Mouse (Mus musculus) heart, adult 2 months (tissue): ENCODE results near the gene Scamp4. TPM values are rescaled to one million over a fixed set of nuclear protein-coding genes. Genes with fewer than 3 reads are reported as not detected.

Experiments used
- DNase-seq, 2 experiments: peaks; one replicate each; pipeline ENCODE4 v3.0.0; 2021
- H3K27ac ChIP-seq: fragments of 200-600 bp; 2 replicates; pipeline ENCODE4 v1.8.1; 2022
- H3K27me3 ChIP-seq: fragments of 200-500 bp; 2 replicates; pipeline ENCODE4 v1.6.1; 2012; ENCODE audit warnings: mild to moderate bottlenecking, low read length, inconsistent platforms, mixed read lengths; ENCODE audit not compliant: control insufficient read depth, insufficient read depth
- H3K36me3 ChIP-seq: fragments of 200-500 bp; 2 replicates; pipeline ENCODE4 v1.6.1; 2012; ENCODE audit warnings: low read length, inconsistent platforms; ENCODE audit not compliant: control insufficient read depth, insufficient read depth
- H3K4me1 ChIP-seq: fragments of 200-500 bp; 2 replicates; pipeline ENCODE4 v1.6.1; 2011; ENCODE audit warnings: low read length; ENCODE audit not compliant: control insufficient read depth, insufficient read depth
- H3K4me3 ChIP-seq: fragments of 200-600 bp; 2 replicates; pipeline ENCODE4 v1.8.1; 2022
- H3K79me2 ChIP-seq: fragments of 200-500 bp; replicated peaks from 2 replicates; pipeline ENCODE4 v1.6.1; 2012; ENCODE audit warnings: mild to moderate bottlenecking, inconsistent platforms, low read length, moderate library complexity, mixed read lengths; ENCODE audit not compliant: control insufficient read depth, insufficient read depth
- H3K9ac ChIP-seq: fragments of 200-500 bp; 2 replicates; pipeline ENCODE4 v1.6.1; 2012; ENCODE audit warnings: low read depth, mild to moderate bottlenecking, control low read depth, inconsistent platforms, low read length, mixed read lengths
- CTCF ChIP-seq: fragments of 200-600 bp; IDR thresholded peaks from 2 replicates; pipeline ENCODE4 v1.8.1; 2022; ENCODE audit warnings: antibody characterized with exemption, mild to moderate bottlenecking, moderate library complexity
- EP300 ChIP-seq: fragments of 200-500 bp; IDR thresholded peaks from 2 replicates; pipeline ENCODE4 v1.6.1; 2011; ENCODE audit warnings: low read depth, low read length, control low read depth; ENCODE audit not compliant: insufficient read depth
- POLR2A ChIP-seq: fragments of 200-500 bp; IDR thresholded peaks from 2 replicates; pipeline ENCODE4 v1.6.1; 2011; ENCODE audit warnings: mild to moderate bottlenecking, low read depth, low read length, control low read depth; ENCODE audit not compliant: insufficient read depth
- WGBS: fragments of 180-500 bp; shearing (Covaris S2); methylation state at CpG from one replicate; pipeline ENCODE4 v1.1.7; 2018; 5-methylcytosine and 5-hydroxymethylcytosine counted together
- intact Hi-C: fragments of 180-260 bp; cut with DNase I; formaldehyde crosslinking; loops from one replicate; pipeline ENCODE4 v1.15.1; 2025
- polyA plus RNA-seq: library from polyadenylated mRNA; depleted of rRNA; stranded (reverse); fragments of >200 nt; gene quantifications from 2 replicates; pipeline ENCODE4 v1.2.3, GENCODE M21; 2012
- total RNA-seq, 2 experiments: library from RNA; stranded (reverse); gene quantifications; 2 replicates each; pipeline ENCODE4 v1.2.3; 2021

Scamp4 gene
- total and polyA plus RNA-seq, 3 experiments = 20.8 to 58.9 (median 26.9) TPM

DNA sequence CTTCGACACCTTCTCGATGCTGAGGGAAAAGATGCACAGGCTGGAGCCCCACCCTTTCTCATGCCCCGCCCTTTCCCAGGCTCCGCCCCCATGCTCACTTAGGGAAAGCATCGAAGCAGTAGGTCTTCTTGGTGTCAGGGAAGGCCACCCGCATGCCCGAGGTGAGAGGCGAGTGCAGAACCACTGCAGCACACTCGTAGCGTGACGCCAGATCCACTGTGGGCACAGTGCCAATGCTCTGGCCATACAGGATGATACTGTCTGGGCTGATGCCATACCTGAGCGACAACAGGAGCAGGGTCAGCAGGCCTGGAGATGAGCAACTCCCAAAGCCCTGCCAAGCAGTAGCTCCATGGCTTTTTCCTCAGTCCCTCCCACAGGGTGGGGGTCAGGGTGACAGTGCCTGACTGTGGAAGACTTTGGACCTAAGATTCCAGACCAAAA, 18.6 kb upstream of the Scamp4 start:
- Histone ChIP-seq H3K4me3 (no peak overlapping the region), H3K79me2 (peaks cover 5% of the 10 kb centered on the region; the same call in 1 of the 2 replicates), H3K36me3 (no peaks in the 10 kb centered on the region), H3K27me3 (no peaks in the 10 kb centered on the region), H3K9ac (no peak overlapping the region), H3K4me1 (peaks cover 23% of the 10 kb centered on the region), H3K27ac (peak overlapping the region; percentile 84)
- intact Hi-C loops = no loop called here
- TF ChIP-seq CTCF (no peak), POLR2A (no peak), EP300 (no peak)
- 31% methylated on average over 12 of the region's 12 CpGs for WGBS
- peak; percentile 38 to 42 for DNase-seq

DNA sequence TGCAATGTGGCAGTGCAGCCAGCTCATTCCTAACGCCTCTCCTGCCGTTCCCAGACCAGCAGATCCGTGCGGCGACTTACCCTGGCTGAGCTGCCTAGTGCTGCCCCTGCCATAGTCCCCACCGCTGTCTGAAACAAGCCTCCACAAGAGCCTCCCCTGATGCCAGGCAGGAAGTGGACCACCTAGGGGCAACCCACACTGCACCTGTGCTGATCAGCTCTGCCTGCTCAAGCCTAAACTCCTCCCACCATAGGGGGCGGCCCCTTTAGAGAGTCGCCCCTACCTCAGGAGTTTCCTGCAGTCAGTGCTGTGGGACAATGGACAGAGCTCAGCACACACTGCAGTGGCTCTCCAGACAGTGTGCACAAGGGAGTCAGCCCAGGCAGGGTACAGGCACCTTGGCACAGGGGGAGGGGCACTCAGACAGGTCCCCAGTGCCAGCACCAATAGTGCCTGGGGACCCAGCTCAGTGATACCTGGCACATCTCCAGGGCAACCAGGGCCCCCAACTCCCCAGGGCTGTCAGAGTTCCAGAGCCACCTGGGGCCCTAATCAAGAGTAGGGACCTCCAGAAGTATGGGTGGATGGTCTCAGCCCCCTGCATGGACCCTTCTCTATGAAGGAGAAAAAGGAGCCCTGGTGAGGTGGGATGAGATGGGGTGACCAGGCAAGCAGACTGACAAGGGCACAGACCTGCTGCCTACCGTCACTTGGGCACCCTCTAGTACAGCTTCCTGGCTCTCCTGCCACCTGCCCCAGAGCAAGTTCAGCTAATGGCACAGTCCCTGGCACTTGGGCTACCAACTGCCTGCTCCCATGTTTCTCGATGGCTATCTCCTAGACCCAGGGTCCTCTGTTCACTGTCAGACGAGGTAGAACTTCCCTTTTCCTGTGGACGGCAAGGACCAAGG, 17.8 kb upstream of the Scamp4 start:
- Histone ChIP-seq H3K27ac (peak overlapping the region; percentile 84), H3K36me3 (no peaks in the 10 kb centered on the region), H3K79me2 (peaks cover 5% of the 10 kb centered on the region; the same call in 1 of the 2 replicates), H3K4me1 (peaks cover 24% of the 10 kb centered on the region), H3K4me3 (no peak overlapping the region), H3K9ac (no peak overlapping the region; the same call in 1 of the 2 replicates), H3K27me3 (no peaks in the 10 kb centered on the region)
- TF ChIP-seq EP300 = no peak
- TF ChIP-seq CTCF = no peak
- no peak for TF ChIP-seq POLR2A
- intact Hi-C loops = no loop called here
- DNase-seq = peak in 1 of 2 experiments; percentile 23
- WGBS = 39% methylated on average over 12 of the region's 12 CpGs

GRCm38 (mm10) chr10:80585581-80585980, 17.1 kb upstream of the Scamp4 start:
- intact Hi-C loops = no loop called here
- H3K27me3 ChIP-seq = no peaks in the 10 kb centered on the region
- H3K36me3 ChIP-seq = no peaks in the 10 kb centered on the region
- H3K4me1 ChIP-seq = peaks cover 25% of the 10 kb centered on the region
- peak overlapping the region; percentile 37; the same call in 1 of the 2 replicates for H3K4me3 ChIP-seq
- no peak overlapping the region for H3K9ac ChIP-seq
- H3K79me2 ChIP-seq = peaks cover 5% of the 10 kb centered on the region; the same call in 1 of the 2 replicates
- WGBS = 82% methylated on average over 8 of the region's 8 CpGs
- no peak for TF ChIP-seq POLR2A
- no peak for TF ChIP-seq CTCF
- no peak for TF ChIP-seq EP300
- DNase-seq = no peak
- peak overlapping the region; percentile 84 for H3K27ac ChIP-seq

- WGBS = 78% methylated on average over 50 of the region's 51 CpGs
- peaks cover 25% of the 10 kb centered on the region for H3K4me1 ChIP-seq
- intact Hi-C loops = no loop called here
- TF ChIP-seq POLR2A (no peak), CTCF (no peak), EP300 (no peak)
- H3K36me3 ChIP-seq = no peaks in the 10 kb centered on the region
- peak overlapping the region; percentile 37 for H3K4me3 ChIP-seq
- DNase-seq = no peak
- peak overlapping the region; percentile 67 for H3K9ac ChIP-seq
- peaks cover 5% of the 10 kb centered on the region; the same call in 1 of the 2 replicates for H3K79me2 ChIP-seq
- H3K27ac ChIP-seq = peak overlapping the region; percentile 84
- H3K27me3 ChIP-seq = no peaks in the 10 kb centered on the region
These were observed 16.0 kb upstream of the Scamp4 start for GRCm38 (mm10) chr10:80586407-80587304.

GRCm38 (mm10) chr10:80587305-80587657, 15.4 kb upstream of the Scamp4 start:
- no peaks in the 10 kb centered on the region for H3K36me3 ChIP-seq

More at GRCm38 (mm10) chr10:80587305-80587657, 15.4 kb upstream of the Scamp4 start:
- intact Hi-C loops = no loop called here
- Histone ChIP-seq H3K4me3 (peak overlapping the region; percentile 37), H3K4me1 (peaks cover 25% of the 10 kb centered on the region), H3K79me2 (peaks cover 5% of the 10 kb centered on the region; the same call in 1 of the 2 replicates), H3K27me3 (no peaks in the 10 kb centered on the region), H3K9ac (no peak overlapping the region), H3K27ac (peak overlapping the region; percentile 84)
- DNase-seq = peak; percentile 66 to 74
- peak; percentile 63 for TF ChIP-seq POLR2A
- TF ChIP-seq EP300 = peak; percentile 89; the same call in 1 of the 2 replicates
- TF ChIP-seq CTCF = no peak
- 34% methylated on average over 4 of the region's 4 CpGs for WGBS
